Mouse (Mus musculus): ENCODE results near the gene Tmem211. TPM values are rescaled to one million over a fixed set of nuclear protein-coding genes. Genes with fewer than 3 reads are reported as not detected.
A peak's percentile ranks its signal among the peaks of the same experiment; 100 is the strongest.

Tmem211 gene
- polyA plus RNA-seq, 1 experiment, result not detected

GRCm38 (mm10) chr5:113199772-113200134 is 27.0 kb upstream of the Tmem211 start:
- Histone ChIP-seq H3K4me3 (ENCODE audit: insufficient read depth, poor library complexity, severe bottlenecking) (no peak overlapping the region), H3K79me2 (ENCODE audit: control insufficient read depth, insufficient read depth) (peaks cover 20% of the 10 kb centered on the region), H3K36me3 (ENCODE audit: control insufficient read depth, insufficient read depth) (no peaks in the 10 kb centered on the region), H3K27me3 (ENCODE audit: control insufficient read depth, insufficient read depth, insufficient read length) (no peaks in the 10 kb centered on the region), H3K79me3 (ENCODE audit: low read depth) (no peaks in the 10 kb centered on the region), H3ac (ENCODE audit: control insufficient read depth, insufficient read length, low read depth) (no peak overlapping the region)
- TF ChIP-seq CEBPB (IDR thresholded peaks at IDR 0.05; ENCODE audit: low read depth) (no peak), MYOD1 (IDR thresholded peaks at IDR 0.05; ENCODE audit: control insufficient read depth, insufficient read length, low read depth) (no peak), CTCF (IDR thresholded peaks at IDR 0.05; ENCODE audit: control insufficient read depth, insufficient read depth, insufficient read length) (no peak), MYOG (IDR thresholded peaks at IDR 0.05; ENCODE audit: control insufficient read depth, extremely low read depth, insufficient read length) (no peak), FOSL1 (IDR thresholded peaks at IDR 0.05; ENCODE audit: insufficient read depth, low read length, poor library complexity, severe bottlenecking) (no peak)

GRCm38 (mm10) chr5:113204193-113204592 is 22.5 kb upstream of the Tmem211 start:
- Histone ChIP-seq H3K4me3 (ENCODE audit: insufficient read depth, poor library complexity, severe bottlenecking) (no peak overlapping the region), H3K27me3 (ENCODE audit: control insufficient read depth, insufficient read depth, insufficient read length) (no peaks in the 10 kb centered on the region), H3K36me3 (ENCODE audit: control insufficient read depth, insufficient read depth) (no peaks in the 10 kb centered on the region), H3K79me2 (ENCODE audit: control insufficient read depth, insufficient read depth) (peaks cover 31% of the 10 kb centered on the region), H3ac (ENCODE audit: control insufficient read depth, insufficient read length, low read depth) (no peak overlapping the region), H3K79me3 (ENCODE audit: low read depth) (peaks cover 3% of the 10 kb centered on the region)
- TF ChIP-seq MYOD1 (IDR thresholded peaks at IDR 0.05; ENCODE audit: control insufficient read depth, insufficient read length, low read depth) (peak; percentile 26), USF1 (IDR thresholded peaks at IDR 0.05; ENCODE audit: low read depth) (no peak)

GRCm38 (mm10) chr5:113206670-113207352 is 19.9 kb upstream of the Tmem211 start:
- no peak for TF ChIP-seq MAX (IDR thresholded peaks at IDR 0.05)
- peak; percentile 69 for TF ChIP-seq MYOD1 (IDR thresholded peaks at IDR 0.05; ENCODE audit: control insufficient read depth, insufficient read length, low read depth)
- no peak for TF ChIP-seq USF1 (IDR thresholded peaks at IDR 0.05; ENCODE audit: low read depth)
- TF ChIP-seq MYOG (IDR thresholded peaks at IDR 0.05; ENCODE audit: control insufficient read depth, extremely low read depth, insufficient read length), result no peak
- no peak overlapping the region for H3ac ChIP-seq (ENCODE audit: control insufficient read depth, insufficient read length, low read depth)
- H3K36me3 ChIP-seq (ENCODE audit: control insufficient read depth, insufficient read depth), result no peaks in the 10 kb centered on the region
- peaks cover 40% of the 10 kb centered on the region for H3K79me2 ChIP-seq (ENCODE audit: control insufficient read depth, insufficient read depth)
- H3K4me3 ChIP-seq (ENCODE audit: insufficient read depth, poor library complexity, severe bottlenecking), result no peak overlapping the region
- no peaks in the 10 kb centered on the region for H3K27me3 ChIP-seq (ENCODE audit: control insufficient read depth, insufficient read depth, insufficient read length)
- H3K79me3 ChIP-seq (ENCODE audit: low read depth), result peaks cover 3% of the 10 kb centered on the region

GRCm38 (mm10) chr5:113208048-113208447 is 18.7 kb upstream of the Tmem211 start:
- Histone ChIP-seq H3K27me3 (ENCODE audit: control insufficient read depth, insufficient read depth, insufficient read length) (no peaks in the 10 kb centered on the region), H3K4me3 (ENCODE audit: insufficient read depth, poor library complexity, severe bottlenecking) (no peak overlapping the region), H3K79me2 (ENCODE audit: control insufficient read depth, insufficient read depth) (peaks cover 48% of the 10 kb centered on the region), H3K36me3 (ENCODE audit: control insufficient read depth, insufficient read depth) (no peaks in the 10 kb centered on the region), H3ac (ENCODE audit: control insufficient read depth, insufficient read length, low read depth) (no peak overlapping the region), H3K79me3 (ENCODE audit: low read depth) (peaks cover 8% of the 10 kb centered on the region)
- no peak for TF ChIP-seq MYOD1 (IDR thresholded peaks at IDR 0.05; ENCODE audit: control insufficient read depth, insufficient read length, low read depth)

GRCm38 (mm10) chr5:113208622-113209400 is 17.9 kb upstream of the Tmem211 start:
- no peaks in the 10 kb centered on the region for H3K27me3 ChIP-seq (ENCODE audit: control insufficient read depth, insufficient read depth, insufficient read length)
- TF ChIP-seq MYOG (IDR thresholded peaks at IDR 0.05; ENCODE audit: control insufficient read depth, extremely low read depth, insufficient read length) (no peak), CTCF (IDR thresholded peaks at IDR 0.05; ENCODE audit: control insufficient read depth, insufficient read depth, insufficient read length) (no peak), MAX (IDR thresholded peaks at IDR 0.05) (no peak), MYOD1 (IDR thresholded peaks at IDR 0.05; ENCODE audit: control insufficient read depth, insufficient read length, low read depth) (no peak), CEBPB (IDR thresholded peaks at IDR 0.05; ENCODE audit: low read depth) (no peak), USF1 (IDR thresholded peaks at IDR 0.05; ENCODE audit: low read depth) (no peak), FOSL1 (IDR thresholded peaks at IDR 0.05; ENCODE audit: insufficient read depth, low read length, poor library complexity, severe bottlenecking) (no peak)
- no peak overlapping the region for H3ac ChIP-seq (ENCODE audit: control insufficient read depth, insufficient read length, low read depth)
- peaks cover 8% of the 10 kb centered on the region for H3K79me3 ChIP-seq (ENCODE audit: low read depth)
- H3K36me3 ChIP-seq (ENCODE audit: control insufficient read depth, insufficient read depth), result no peaks in the 10 kb centered on the region
- no peak overlapping the region for H3K4me3 ChIP-seq (ENCODE audit: insufficient read depth, poor library complexity, severe bottlenecking)
- peaks cover 49% of the 10 kb centered on the region for H3K79me2 ChIP-seq (ENCODE audit: control insufficient read depth, insufficient read depth)

GRCm38 (mm10) chr5:113209401-113209750 is 17.3 kb upstream of the Tmem211 start:
- no peak overlapping the region for H3K4me3 ChIP-seq (ENCODE audit: insufficient read depth, poor library complexity, severe bottlenecking)

More at GRCm38 (mm10) chr5:113209401-113209750, 17.3 kb upstream of the Tmem211 start:
- peaks cover 8% of the 10 kb centered on the region for H3K79me3 ChIP-seq (ENCODE audit: low read depth)
- no peaks in the 10 kb centered on the region for H3K27me3 ChIP-seq (ENCODE audit: control insufficient read depth, insufficient read depth, insufficient read length)
- TF ChIP-seq MAX (IDR thresholded peaks at IDR 0.05) (no peak), CEBPB (IDR thresholded peaks at IDR 0.05; ENCODE audit: low read depth) (no peak), USF1 (IDR thresholded peaks at IDR 0.05; ENCODE audit: low read depth) (no peak), FOSL1 (IDR thresholded peaks at IDR 0.05; ENCODE audit: insufficient read depth, low read length, poor library complexity, severe bottlenecking) (no peak), CTCF (IDR thresholded peaks at IDR 0.05; ENCODE audit: control insufficient read depth, insufficient read depth, insufficient read length) (no peak), MYOD1 (IDR thresholded peaks at IDR 0.05; ENCODE audit: control insufficient read depth, insufficient read length, low read depth) (no peak), MYOG (IDR thresholded peaks at IDR 0.05; ENCODE audit: control insufficient read depth, extremely low read depth, insufficient read length) (no peak)
- H3K36me3 ChIP-seq (ENCODE audit: control insufficient read depth, insufficient read depth), result no peaks in the 10 kb centered on the region
- H3ac ChIP-seq (ENCODE audit: control insufficient read depth, insufficient read length, low read depth), result no peak overlapping the region
- H3K79me2 ChIP-seq (ENCODE audit: control insufficient read depth, insufficient read depth), result peaks cover 49% of the 10 kb centered on the region

Measured in C2C12 (cell line).